8 mouse cellular contexts compared by ENCODE assay signal in genomic region chr15:98871070-98871915, GRCm38 (mm10). TPM values are rescaled to one million over a fixed set of nuclear protein-coding genes. Genes with fewer than 3 reads are reported as not detected.
DNase-seq lines count a peak whose midpoint lies in the region; ATAC-seq and TF ChIP-seq lines count a peak whose summit lies in the region.

TSS of gene Kmt2d (minus strand) at chr15:98871204.

- under 1% methylated on average over 54 of the region's 94 CpGs for WGBS in hindbrain, embryonic 16.5 days
- WGBS in liver, embryonic 12.5 days (ENCODE audit: insufficient replicate concordance): under 1% methylated on average over 76 of the region's 94 CpGs
- WGBS in neural tube, embryonic 13.5 days: under 1% methylated on average over 60 of the region's 94 CpGs

- TF ChIP-seq CTCF in gastrocnemius, adult 2 months (IDR thresholded peaks at IDR 0.05): no peak

- peak within 1 kb of the TSS; percentile 100 for H3K27ac ChIP-seq in gastrocnemius, adult 2 months
- H3K27ac ChIP-seq in hindbrain, embryonic 16.5 days (ENCODE audit: low read depth, low read length): peak within 1 kb of the TSS; percentile 100
- peak within 1 kb of the TSS; percentile 95 for H3K27ac ChIP-seq in liver, embryonic 12.5 days
- peak within 1 kb of the TSS; percentile 99 for H3K27ac ChIP-seq in neural tube, embryonic 13.5 days (replicated peaks)

- intact Hi-C loops in gastrocnemius, adult 2 months (cut with DNase I): no loop called here

- peak; percentile 40 for DNase-seq in right cerebral cortex, postnatal 4 days
- no peak for DNase-seq in right cerebral cortex, adult 18-20 months
- DNase-seq in adrenal gland, postnatal 36 days: peak in 1 of 2 experiments; percentile 59
- peak; percentile 62 for DNase-seq in gastrocnemius, adult 2 months
- DNase-seq in cerebellum, adult 11-12 months: no peak

- H3K4me1 ChIP-seq in hindbrain, embryonic 16.5 days (ENCODE audit: control insufficient read depth, insufficient read depth, low read depth, low read length): peaks cover 42% of the 10 kb centered on the region
- H3K4me1 ChIP-seq in liver, embryonic 12.5 days: peaks cover 54% of the 10 kb centered on the region
- H3K4me1 ChIP-seq in neural tube, embryonic 13.5 days (replicated peaks): peaks cover 49% of the 10 kb centered on the region

- H3K4me2 ChIP-seq in hindbrain, embryonic 16.5 days (ENCODE audit: low read length): peak within 1 kb of the TSS; percentile 98
- peak within 1 kb of the TSS; percentile 96 for H3K4me2 ChIP-seq in liver, embryonic 12.5 days
- H3K4me2 ChIP-seq in neural tube, embryonic 13.5 days: peak within 1 kb of the TSS; percentile 100

- peaks cover under 1% of the 10 kb centered on the region; the same call in 1 of the 2 replicates for H3K36me3 ChIP-seq in hindbrain, embryonic 16.5 days (ENCODE audit: control insufficient read depth, insufficient read depth, low read length)
- H3K36me3 ChIP-seq in liver, embryonic 12.5 days: peaks cover 10% of the 10 kb centered on the region
- H3K36me3 ChIP-seq in neural tube, embryonic 13.5 days: peaks cover 5% of the 10 kb centered on the region

- no peaks in the 10 kb centered on the region for H3K9me3 ChIP-seq in hindbrain, embryonic 16.5 days (ENCODE audit: control insufficient read depth, low read length)
- no peaks in the 10 kb centered on the region for H3K9me3 ChIP-seq in liver, embryonic 12.5 days (replicated peaks)
- H3K9me3 ChIP-seq in neural tube, embryonic 13.5 days: no peaks in the 10 kb centered on the region

- ATAC-seq in hindbrain, embryonic 16.5 days: peak; percentile 59
- peak; percentile 47 for ATAC-seq in liver, embryonic 12.5 days
- ATAC-seq in neural tube, embryonic 13.5 days (ENCODE audit: low read depth): peak; percentile 57

- peak within 1 kb of the TSS; percentile 99 for H3K9ac ChIP-seq in hindbrain, embryonic 16.5 days (ENCODE audit: low read depth, low read length)
- peak within 1 kb of the TSS; percentile 99 for H3K9ac ChIP-seq in liver, embryonic 12.5 days
- H3K9ac ChIP-seq in neural tube, embryonic 13.5 days: peak within 1 kb of the TSS; percentile 99

- H3K27me3 ChIP-seq in hindbrain, embryonic 16.5 days (replicated peaks; ENCODE audit: control insufficient read depth, insufficient read depth, low read length): no peaks in the 10 kb centered on the region
- H3K27me3 ChIP-seq in liver, embryonic 12.5 days (replicated peaks): no peaks in the 10 kb centered on the region
- no peaks in the 10 kb centered on the region for H3K27me3 ChIP-seq in neural tube, embryonic 13.5 days

- peak within 1 kb of the TSS; percentile 92 for H3K4me3 ChIP-seq in gastrocnemius, adult 2 months
- peak within 1 kb of the TSS; percentile 99 for H3K4me3 ChIP-seq in hindbrain, embryonic 16.5 days (ENCODE audit: low read length)
- H3K4me3 ChIP-seq in liver, embryonic 12.5 days: peak within 1 kb of the TSS; percentile 99
- H3K4me3 ChIP-seq in neural tube, embryonic 13.5 days: peak within 1 kb of the TSS; percentile 98

RNA-seq across cellular contexts. Expression of gene Kmt2d, which starts in this region (rescaled TPM):
- total RNA-seq in adrenal gland, postnatal 36 days (2021): 10 to 100 TPM; 52.1 to 79.5 TPM
- total RNA-seq in gastrocnemius, adult 2 months (2021): 10 to 100 TPM; 53.6 to 56.3 TPM
- polyA plus RNA-seq in hindbrain, embryonic 16.5 days (2015; fragmentation: Nextera tagmentation; extraction: Ambion mirVana): 8.8 and 9.3 TPM in 2 replicates
- 7.0 TPM in 2 replicates for polyA plus RNA-seq in liver, embryonic 12.5 days (2016; fragmentation: Nextera tagmentation; extraction: Ambion mirVana)
- polyA plus RNA-seq in neural tube, embryonic 13.5 days (2015; fragmentation: Nextera tagmentation; extraction: Ambion mirVana): 9.7 and 10.8 TPM in 2 replicates

Comparison
In these comparisons a context has a peak if more than half of its experiments do, and no peak if none do; other contexts are left out.
1. DNase-seq: peak in right cerebral cortex, postnatal 4 days (single experiment) and gastrocnemius, adult 2 months (single experiment); none in right cerebral cortex, adult 18-20 months (single experiment) and cerebellum, adult 11-12 months (single experiment).
2. Peak in every context shown above with its lines, with median percentiles within 50 percentile points of each other: H3K27ac ChIP-seq, H3K4me3 ChIP-seq, ATAC-seq, H3K4me2 ChIP-seq and H3K9ac ChIP-seq.